17 mouse cellular contexts compared by ENCODE assay signal in the genomic region with DNA sequence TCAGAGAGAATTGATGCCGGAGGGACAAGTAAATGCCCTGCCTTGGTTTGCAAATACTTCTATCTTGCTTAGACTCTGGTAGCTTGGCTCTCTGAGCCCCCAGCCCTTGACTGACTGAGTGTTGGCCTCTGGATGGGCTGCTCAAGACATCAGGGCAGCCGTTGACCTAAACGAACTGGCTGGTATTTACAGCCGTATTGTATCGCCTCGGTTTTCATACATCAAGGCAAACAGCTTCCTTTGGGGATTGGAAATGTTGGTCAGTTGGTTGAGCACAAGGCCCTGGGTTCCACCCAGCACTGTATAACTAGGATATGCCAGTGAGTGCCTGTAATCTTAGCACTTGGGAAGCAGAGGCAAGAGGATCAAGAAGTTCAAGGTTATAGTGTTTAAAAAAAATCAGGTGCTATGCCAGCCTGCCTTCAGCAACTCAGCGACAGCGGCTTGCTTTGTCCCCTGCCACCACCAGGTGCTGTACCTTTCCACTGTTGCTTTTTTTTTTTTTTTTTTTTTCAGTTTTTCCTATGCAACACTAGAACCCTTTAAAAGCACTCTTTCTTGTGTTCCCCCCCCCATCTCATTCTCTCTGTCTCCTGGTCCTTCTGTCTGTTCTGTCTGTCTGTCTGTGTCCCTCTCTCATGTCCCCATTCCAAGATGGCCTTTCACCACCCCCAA.
DNase-seq lines count a peak whose midpoint lies in the region; ATAC-seq and TF ChIP-seq lines count a peak whose summit lies in the region.
"Had no signal": no experiment of that assay in that cellular context is flagged by ENCODE, and none has a peak within 500 bp of the region (broad histone marks: within the 10 kb centered on the region; RNA-seq: fewer than 3 reads in every experiment).

No protein-coding gene starts in this region.

- H3K27me3 ChIP-seq in heart, embryonic 12.5 days (replicated peaks), result no peaks in the 10 kb centered on the region
- no peaks in the 10 kb centered on the region for H3K27me3 ChIP-seq in kidney, postnatal 0 days (ENCODE audit: insufficient read depth, low read length)
- H3K27me3 ChIP-seq in kidney, embryonic 14.5 days (ENCODE audit: control insufficient read depth, insufficient read depth, low read length), result no peaks in the 10 kb centered on the region
- H3K27me3 ChIP-seq in embryonic facial prominence, embryonic 10.5 days (replicated peaks; ENCODE audit: low read depth, poor library complexity, severe bottlenecking), result no peaks in the 10 kb centered on the region
- H3K27me3 ChIP-seq: embryonic facial prominence, embryonic 13.5 days; liver, embryonic 13.5 days had no signal

- H3K27ac ChIP-seq in heart, embryonic 12.5 days (ENCODE audit: poor library complexity, severe bottlenecking), result peak overlapping the region; percentile 80
- no peak overlapping the region for H3K27ac ChIP-seq in kidney, postnatal 0 days
- H3K27ac ChIP-seq in kidney, embryonic 14.5 days (ENCODE audit: low read depth, low read length), result no peak overlapping the region
- peak overlapping the region; percentile 24; the same call in 1 of the 2 replicates for H3K27ac ChIP-seq in embryonic facial prominence, embryonic 10.5 days (replicated peaks)
- H3K27ac ChIP-seq: embryonic facial prominence, embryonic 13.5 days; hindbrain, embryonic 14.5 days; limb, embryonic 12.5 days; liver, embryonic 13.5 days had no signal

- no peak overlapping the region for H3K4me2 ChIP-seq in heart, embryonic 12.5 days
- H3K4me2 ChIP-seq in kidney, postnatal 0 days (ENCODE audit: low read length), result no peak overlapping the region
- H3K4me2 ChIP-seq in kidney, embryonic 14.5 days (replicated peaks; ENCODE audit: low read depth, low read length), result no peak overlapping the region
- H3K4me2 ChIP-seq: embryonic facial prominence, embryonic 13.5 days; hindbrain, embryonic 14.5 days; limb, embryonic 12.5 days; liver, embryonic 13.5 days; lung, embryonic 14.5 days had no signal

- H3K4me3 ChIP-seq in heart, embryonic 12.5 days, result no peak overlapping the region
- no peak overlapping the region for H3K4me3 ChIP-seq in kidney, postnatal 0 days (replicated peaks; ENCODE audit: low read depth, low read length)
- H3K4me3 ChIP-seq in kidney, embryonic 14.5 days (ENCODE audit: low read length), result no peak overlapping the region
- no peak overlapping the region for H3K4me3 ChIP-seq in embryonic facial prominence, embryonic 10.5 days
- H3K4me3 ChIP-seq: embryonic facial prominence, embryonic 13.5 days; limb, embryonic 12.5 days; liver, embryonic 13.5 days had no signal

- H3K9ac ChIP-seq in heart, embryonic 12.5 days, result no peak overlapping the region
- H3K9ac ChIP-seq in kidney, postnatal 0 days (ENCODE audit: low read depth, low read length), result no peak overlapping the region
- H3K9ac ChIP-seq in kidney, embryonic 14.5 days (ENCODE audit: low read depth, low read length), result no peak overlapping the region
- H3K9ac ChIP-seq: embryonic facial prominence, embryonic 13.5 days; hindbrain, embryonic 14.5 days; limb, embryonic 12.5 days; liver, embryonic 13.5 days; lung, embryonic 14.5 days had no signal

- H3K36me3 ChIP-seq in heart, embryonic 12.5 days, result no peaks in the 10 kb centered on the region
- H3K36me3 ChIP-seq in kidney, postnatal 0 days (ENCODE audit: insufficient read depth, low read length), result no peaks in the 10 kb centered on the region
- H3K36me3 ChIP-seq in kidney, embryonic 14.5 days (ENCODE audit: control insufficient read depth, insufficient read depth, low read length), result no peaks in the 10 kb centered on the region
- H3K36me3 ChIP-seq in embryonic facial prominence, embryonic 10.5 days (replicated peaks), result no peaks in the 10 kb centered on the region
- H3K36me3 ChIP-seq: embryonic facial prominence, embryonic 13.5 days; limb, embryonic 12.5 days; liver, embryonic 13.5 days had no signal

- no peak for DNase-seq in heart, postnatal 25 days (ENCODE audit: low spot score)
- DNase-seq in kidney, postnatal 0 days (ENCODE audit: low spot score), result no peak
- no peak for DNase-seq in embryonic facial prominence, embryonic 10.5 days (ENCODE audit: low spot score)
- peak; percentile 57 for DNase-seq in thymus, postnatal 4 days
- no peak for DNase-seq in right cerebral cortex, postnatal 4 days
- DNase-seq: adrenal gland, postnatal 25 days; cerebellum, adult 11 months; cerebellum, postnatal 10 days; liver, embryonic 13.5 days; lung, embryonic 14.5 days; lung, postnatal 36 days had no signal

- peaks cover 49% of the 10 kb centered on the region for H3K4me1 ChIP-seq in heart, embryonic 12.5 days (replicated peaks)
- peaks cover 13% of the 10 kb centered on the region; the same call in 1 of the 2 replicates for H3K4me1 ChIP-seq in kidney, postnatal 0 days (replicated peaks; ENCODE audit: insufficient read depth, low read length)
- H3K4me1 ChIP-seq in kidney, embryonic 14.5 days (ENCODE audit: control insufficient read depth, insufficient read depth, low read length), result peaks cover 4% of the 10 kb centered on the region; the same call in 1 of the 2 replicates
- peaks cover 48% of the 10 kb centered on the region for H3K4me1 ChIP-seq in embryonic facial prominence, embryonic 10.5 days

- no peaks in the 10 kb centered on the region for H3K9me3 ChIP-seq in heart, embryonic 12.5 days (replicated peaks)
- H3K9me3 ChIP-seq in kidney, postnatal 0 days (replicated peaks; ENCODE audit: low read length), result no peaks in the 10 kb centered on the region
- H3K9me3 ChIP-seq in kidney, embryonic 14.5 days (ENCODE audit: control insufficient read depth, low read length), result no peaks in the 10 kb centered on the region
- H3K9me3 ChIP-seq in embryonic facial prominence, embryonic 10.5 days, result no peaks in the 10 kb centered on the region
- H3K9me3 ChIP-seq: embryonic facial prominence, embryonic 13.5 days; limb, embryonic 12.5 days; liver, embryonic 13.5 days had no signal

- intact Hi-C loops in heart, postnatal 25 days (cut with DNase I), result no loop called here

- 71% methylated on average over 8 of the region's 8 CpGs for WGBS in heart, embryonic 12.5 days
- 73% methylated on average over 8 of the region's 8 CpGs for WGBS in kidney, postnatal 0 days
- 67% methylated on average over 8 of the region's 8 CpGs for WGBS in kidney, embryonic 14.5 days
- WGBS in embryonic facial prominence, embryonic 10.5 days, result 84% methylated on average over 8 of the region's 8 CpGs

- no peak for ATAC-seq in heart, embryonic 12.5 days (ENCODE audit: insufficient number of reproducible peaks, low FRiP score)
- no peak for ATAC-seq in kidney, postnatal 0 days (replicated peaks; ENCODE audit: low FRiP score, low read depth)
- no peak for ATAC-seq in kidney, embryonic 14.5 days (ENCODE audit: low FRiP score, low TSS enrichment)
- ATAC-seq: forebrain, embryonic 16.5 days had no signal

- peak; percentile 35 for TF ChIP-seq CTCF in kidney, postnatal 0 days (IDR thresholded peaks at IDR 0.05; ENCODE audit: low read depth)

Comparison
In these comparisons a context has a peak if more than half of its experiments do, and no peak if none do; other contexts are left out.
1. H3K27ac ChIP-seq: peak in heart, embryonic 12.5 days (single experiment) and embryonic facial prominence, embryonic 10.5 days (single experiment); none in kidney, postnatal 0 days (single experiment) and kidney, embryonic 14.5 days (single experiment).